Mouse (Mus musculus): ENCODE data around the gene Maff. TPM values are rescaled to one million over a fixed set of nuclear protein-coding genes. Genes with fewer than 3 reads are reported as not detected.
A peak's percentile ranks its signal among the peaks of the same experiment; 100 is the strongest.

Maff gene
- polyA plus RNA-seq (2015; fragmentation: Nextera tagmentation; extraction: Ambion mirVana), result 6.9 and 7.3 TPM in 2 replicates

GRCm38 (mm10) chr15:79346051-79346793, at the start of gene Maff:
Gene Maff (plus strand): TSS chr15:79346621.
- no peaks in the 10 kb centered on the region for H3K9me3 ChIP-seq (replicated peaks; ENCODE audit: low read length)
- ATAC-seq (replicated peaks; ENCODE audit: low FRiP score, low read depth) (no peak), DNase-seq (ENCODE audit: low spot score) (no peak)
- H3K27ac ChIP-seq, result peak within 1 kb of the TSS; percentile 86
- peak within 1 kb of the TSS; percentile 76 for H3K9ac ChIP-seq (ENCODE audit: low read depth, low read length)
- H3K4me2 ChIP-seq (ENCODE audit: low read length), result peak within 1 kb of the TSS; percentile 97
- no peaks in the 10 kb centered on the region for H3K36me3 ChIP-seq (ENCODE audit: insufficient read depth, low read length)
- H3K4me3 ChIP-seq (replicated peaks; ENCODE audit: low read depth, low read length), result peak within 1 kb of the TSS; percentile 66
- peak; percentile 28; the same call in 1 of the 2 replicates for TF ChIP-seq CTCF (IDR thresholded peaks at IDR 0.05; ENCODE audit: low read depth)
- WGBS, result 51% methylated on average over 8 of the region's 8 CpGs
- no peaks in the 10 kb centered on the region for H3K27me3 ChIP-seq (ENCODE audit: insufficient read depth, low read length)
- 0 out of 2 replicates have a peak, but pooled peaks cover 7% of the 10 kb centered on the region for H3K4me1 ChIP-seq (replicated peaks; ENCODE audit: insufficient read depth, low read length)

GRCm38 (mm10) chr15:79298553-79298952, 47.9 kb upstream of the Maff start:
- 75% methylated on average over 6 of the region's 6 CpGs for WGBS
- Histone ChIP-seq H3K4me3 (replicated peaks; ENCODE audit: low read depth, low read length) (no peak overlapping the region), H3K9ac (ENCODE audit: low read depth, low read length) (no peak overlapping the region), H3K36me3 (ENCODE audit: insufficient read depth, low read length) (0 out of 2 replicates have a peak, but pooled peaks cover 5% of the 10 kb centered on the region), H3K4me2 (ENCODE audit: low read length) (no peak overlapping the region), H3K9me3 (replicated peaks; ENCODE audit: low read length) (no peaks in the 10 kb centered on the region), H3K27me3 (ENCODE audit: insufficient read depth, low read length) (no peaks in the 10 kb centered on the region), H3K27ac (no peak overlapping the region), H3K4me1 (replicated peaks; ENCODE audit: insufficient read depth, low read length) (no peaks in the 10 kb centered on the region)
- ATAC-seq (replicated peaks; ENCODE audit: low FRiP score, low read depth) (no peak), DNase-seq (ENCODE audit: low spot score) (no peak)
- no peak for TF ChIP-seq CTCF (IDR thresholded peaks at IDR 0.05; ENCODE audit: low read depth)

GRCm38 (mm10) chr15:79299563-79300155, 46.8 kb upstream of the Maff start:
- H3K27ac ChIP-seq, result no peak overlapping the region
- ATAC-seq (replicated peaks; ENCODE audit: low FRiP score, low read depth), result no peak
- H3K4me1 ChIP-seq (replicated peaks; ENCODE audit: insufficient read depth, low read length), result no peaks in the 10 kb centered on the region
- no peaks in the 10 kb centered on the region for H3K9me3 ChIP-seq (replicated peaks; ENCODE audit: low read length)
- 77% methylated on average over 2 of the region's 2 CpGs for WGBS
- 0 out of 2 replicates have a peak, but pooled peaks cover 5% of the 10 kb centered on the region for H3K36me3 ChIP-seq (ENCODE audit: insufficient read depth, low read length)
- no peak for TF ChIP-seq CTCF (IDR thresholded peaks at IDR 0.05; ENCODE audit: low read depth)
- H3K9ac ChIP-seq (ENCODE audit: low read depth, low read length), result no peak overlapping the region
- H3K4me2 ChIP-seq (ENCODE audit: low read length), result no peak overlapping the region
- H3K4me3 ChIP-seq (replicated peaks; ENCODE audit: low read depth, low read length), result no peak overlapping the region
- no peak for DNase-seq (ENCODE audit: low spot score)
- no peaks in the 10 kb centered on the region for H3K27me3 ChIP-seq (ENCODE audit: insufficient read depth, low read length)

GRCm38 (mm10) chr15:79303725-79304124, 42.7 kb upstream of the Maff start:
- Histone ChIP-seq H3K4me3 (replicated peaks; ENCODE audit: low read depth, low read length) (no peak overlapping the region), H3K9me3 (replicated peaks; ENCODE audit: low read length) (no peaks in the 10 kb centered on the region), H3K9ac (ENCODE audit: low read depth, low read length) (no peak overlapping the region), H3K27ac (no peak overlapping the region), H3K4me2 (ENCODE audit: low read length) (no peak overlapping the region), H3K27me3 (ENCODE audit: insufficient read depth, low read length) (no peaks in the 10 kb centered on the region), H3K36me3 (ENCODE audit: insufficient read depth, low read length) (peaks cover 3% of the 10 kb centered on the region; the same call in 1 of the 2 replicates), H3K4me1 (replicated peaks; ENCODE audit: insufficient read depth, low read length) (no peaks in the 10 kb centered on the region)
- no peak for ATAC-seq (replicated peaks; ENCODE audit: low FRiP score, low read depth)
- no peak for TF ChIP-seq CTCF (IDR thresholded peaks at IDR 0.05; ENCODE audit: low read depth)
- no peak for DNase-seq (ENCODE audit: low spot score)
- 88% methylated on average over 8 of the region's 8 CpGs for WGBS

GRCm38 (mm10) chr15:79304832-79305231, 41.6 kb upstream of the Maff start:
- Histone ChIP-seq H3K9ac (ENCODE audit: low read depth, low read length) (no peak overlapping the region), H3K36me3 (ENCODE audit: insufficient read depth, low read length) (peaks cover 3% of the 10 kb centered on the region; the same call in 1 of the 2 replicates), H3K27ac (no peak overlapping the region), H3K9me3 (replicated peaks; ENCODE audit: low read length) (no peaks in the 10 kb centered on the region), H3K4me3 (replicated peaks; ENCODE audit: low read depth, low read length) (no peak overlapping the region), H3K27me3 (ENCODE audit: insufficient read depth, low read length) (no peaks in the 10 kb centered on the region), H3K4me2 (ENCODE audit: low read length) (no peak overlapping the region), H3K4me1 (replicated peaks; ENCODE audit: insufficient read depth, low read length) (no peaks in the 10 kb centered on the region)
- 55% methylated on average over 5 of the region's 5 CpGs for WGBS
- ATAC-seq (replicated peaks; ENCODE audit: low FRiP score, low read depth) (no peak), DNase-seq (ENCODE audit: low spot score) (no peak)
- TF ChIP-seq CTCF (IDR thresholded peaks at IDR 0.05; ENCODE audit: low read depth), result no peak

- Histone ChIP-seq H3K9ac (ENCODE audit: low read depth, low read length) (no peak overlapping the region), H3K4me3 (replicated peaks; ENCODE audit: low read depth, low read length) (no peak overlapping the region), H3K27me3 (ENCODE audit: insufficient read depth, low read length) (no peaks in the 10 kb centered on the region), H3K27ac (no peak overlapping the region), H3K36me3 (ENCODE audit: insufficient read depth, low read length) (peaks cover 3% of the 10 kb centered on the region; the same call in 1 of the 2 replicates), H3K4me1 (replicated peaks; ENCODE audit: insufficient read depth, low read length) (no peaks in the 10 kb centered on the region), H3K9me3 (replicated peaks; ENCODE audit: low read length) (no peaks in the 10 kb centered on the region), H3K4me2 (ENCODE audit: low read length) (no peak overlapping the region)
- ATAC-seq (replicated peaks; ENCODE audit: low FRiP score, low read depth) (no peak), DNase-seq (ENCODE audit: low spot score) (no peak)
- 73% methylated on average over 23 of the region's 23 CpGs for WGBS
- no peak for TF ChIP-seq CTCF (IDR thresholded peaks at IDR 0.05; ENCODE audit: low read depth)
Measured at GRCm38 (mm10) chr15:79306043-79306637, 40.3 kb upstream of the Maff start.

All from kidney, postnatal 0 days (tissue).